Mouse (Mus musculus): ENCODE measurements around the gene Spag6. TPM values are rescaled to one million over a fixed set of nuclear protein-coding genes. Genes with fewer than 3 reads are reported as not detected.
A peak's percentile ranks its signal among the peaks of the same experiment; 100 is the strongest.

Spag6 gene
- polyA plus RNA-seq, 1 experiment from 2014 or later = 0.18 TPM

GRCm38 (mm10) chr2:18684062-18684461 lies 9.8 kb upstream of the Spag6 start:
- Histone ChIP-seq H3K27me3 (replicated peaks; ENCODE audit: control insufficient read depth, insufficient read depth, low read length) (peaks cover 61% of the 10 kb centered on the region), H3K9ac (ENCODE audit: low read length) (no peak overlapping the region), H3K4me2 (ENCODE audit: low read length) (no peak overlapping the region), H3K9me3 (replicated peaks; ENCODE audit: control insufficient read depth, low read length) (no peaks in the 10 kb centered on the region), H3K4me3 (ENCODE audit: low read depth, low read length) (no peak overlapping the region), H3K27ac (ENCODE audit: low read depth, low read length) (no peak overlapping the region), H3K36me3 (ENCODE audit: control insufficient read depth, insufficient read depth, low read length) (peaks cover 17% of the 10 kb centered on the region), H3K4me1 (ENCODE audit: control insufficient read depth, insufficient read depth, low read length) (peaks cover 14% of the 10 kb centered on the region)
- DNase-seq (ENCODE audit: low spot score) (no peak), ATAC-seq (no peak)
- 59% methylated on average over 5 of the region's 5 CpGs for WGBS

- WGBS = 43% methylated on average over 6 of the region's 6 CpGs
- Histone ChIP-seq H3K4me1 (ENCODE audit: control insufficient read depth, insufficient read depth, low read length) (peaks cover 7% of the 10 kb centered on the region), H3K9me3 (replicated peaks; ENCODE audit: control insufficient read depth, low read length) (no peaks in the 10 kb centered on the region), H3K4me2 (ENCODE audit: low read length) (no peak overlapping the region), H3K4me3 (ENCODE audit: low read depth, low read length) (no peak overlapping the region), H3K36me3 (ENCODE audit: control insufficient read depth, insufficient read depth, low read length) (peaks cover 17% of the 10 kb centered on the region), H3K27ac (ENCODE audit: low read depth, low read length) (no peak overlapping the region), H3K9ac (ENCODE audit: low read length) (no peak overlapping the region), H3K27me3 (replicated peaks; ENCODE audit: control insufficient read depth, insufficient read depth, low read length) (peaks cover 56% of the 10 kb centered on the region)
- no peak for DNase-seq (ENCODE audit: low spot score)
- ATAC-seq = no peak
Measured at GRCm38 (mm10) chr2:18686386-18686785, 7.4 kb upstream of the Spag6 start.

- H3K27me3 ChIP-seq (replicated peaks; ENCODE audit: control insufficient read depth, insufficient read depth, low read length) = peaks cover 59% of the 10 kb centered on the region
- H3K4me3 ChIP-seq (ENCODE audit: low read depth, low read length) = no peak overlapping the region
- no peak for ATAC-seq
- no peak overlapping the region for H3K9ac ChIP-seq (ENCODE audit: low read length)
- no peak overlapping the region for H3K27ac ChIP-seq (ENCODE audit: low read depth, low read length)
- H3K4me1 ChIP-seq (ENCODE audit: control insufficient read depth, insufficient read depth, low read length) = peaks cover 7% of the 10 kb centered on the region
- WGBS = 27% methylated on average over 8 of the region's 8 CpGs
- no peak overlapping the region for H3K4me2 ChIP-seq (ENCODE audit: low read length)
- no peak for DNase-seq (ENCODE audit: low spot score)
- H3K36me3 ChIP-seq (ENCODE audit: control insufficient read depth, insufficient read depth, low read length) = peaks cover 17% of the 10 kb centered on the region
- no peaks in the 10 kb centered on the region for H3K9me3 ChIP-seq (replicated peaks; ENCODE audit: control insufficient read depth, low read length)
Measured at GRCm38 (mm10) chr2:18686826-18687519, 6.9 kb upstream of the Spag6 start.

- H3K4me3 ChIP-seq (ENCODE audit: low read depth, low read length) = no peak overlapping the region
- H3K27me3 ChIP-seq (replicated peaks; ENCODE audit: control insufficient read depth, insufficient read depth, low read length) = peaks cover 63% of the 10 kb centered on the region
- no peak for DNase-seq (ENCODE audit: low spot score)
- WGBS = 8% methylated on average over 9 of the region's 9 CpGs
- H3K9ac ChIP-seq (ENCODE audit: low read length) = no peak overlapping the region
- no peaks in the 10 kb centered on the region for H3K9me3 ChIP-seq (replicated peaks; ENCODE audit: control insufficient read depth, low read length)
- no peak for ATAC-seq
- H3K4me1 ChIP-seq (ENCODE audit: control insufficient read depth, insufficient read depth, low read length) = peaks cover 7% of the 10 kb centered on the region
- peaks cover 13% of the 10 kb centered on the region for H3K36me3 ChIP-seq (ENCODE audit: control insufficient read depth, insufficient read depth, low read length)
- no peak overlapping the region for H3K27ac ChIP-seq (ENCODE audit: low read depth, low read length)
- no peak overlapping the region for H3K4me2 ChIP-seq (ENCODE audit: low read length)
Measured at GRCm38 (mm10) chr2:18687671-18688170, 6.1 kb upstream of the Spag6 start.

- Histone ChIP-seq H3K4me1 (ENCODE audit: control insufficient read depth, insufficient read depth, low read length) (peaks cover 7% of the 10 kb centered on the region), H3K4me3 (ENCODE audit: low read depth, low read length) (peak overlapping the region; percentile 39), H3K9ac (ENCODE audit: low read length) (no peak overlapping the region), H3K36me3 (ENCODE audit: control insufficient read depth, insufficient read depth, low read length) (peaks cover 8% of the 10 kb centered on the region), H3K4me2 (ENCODE audit: low read length) (peak overlapping the region; percentile 67), H3K27ac (ENCODE audit: low read depth, low read length) (no peak overlapping the region), H3K27me3 (replicated peaks; ENCODE audit: control insufficient read depth, insufficient read depth, low read length) (peaks cover 64% of the 10 kb centered on the region), H3K9me3 (replicated peaks; ENCODE audit: control insufficient read depth, low read length) (no peaks in the 10 kb centered on the region)
- ATAC-seq (no peak), DNase-seq (ENCODE audit: low spot score) (no peak)
- WGBS = 2% methylated on average over 6 of the region's 6 CpGs
Measured at GRCm38 (mm10) chr2:18688286-18688685, 5.5 kb upstream of the Spag6 start.

GRCm38 (mm10) chr2:18688708-18689063 lies 5.1 kb upstream of the Spag6 start:
- Histone ChIP-seq H3K9ac (ENCODE audit: low read length) (no peak overlapping the region), H3K9me3 (replicated peaks; ENCODE audit: control insufficient read depth, low read length) (no peaks in the 10 kb centered on the region), H3K36me3 (ENCODE audit: control insufficient read depth, insufficient read depth, low read length) (peaks cover 8% of the 10 kb centered on the region), H3K4me3 (ENCODE audit: low read depth, low read length) (peak overlapping the region; percentile 39), H3K27ac (ENCODE audit: low read depth, low read length) (no peak overlapping the region), H3K4me1 (ENCODE audit: control insufficient read depth, insufficient read depth, low read length) (peaks cover 7% of the 10 kb centered on the region), H3K4me2 (ENCODE audit: low read length) (peak overlapping the region; percentile 67), H3K27me3 (replicated peaks; ENCODE audit: control insufficient read depth, insufficient read depth, low read length) (peaks cover 64% of the 10 kb centered on the region)
- under 1% methylated on average over 45 of the region's 45 CpGs for WGBS
- ATAC-seq (peak; percentile 51), DNase-seq (ENCODE audit: low spot score) (peak; percentile 72)

GRCm38 (mm10) chr2:18689064-18689921 lies 4.5 kb upstream of the Spag6 start:
- Histone ChIP-seq H3K9me3 (replicated peaks; ENCODE audit: control insufficient read depth, low read length) (no peaks in the 10 kb centered on the region), H3K9ac (ENCODE audit: low read length) (peak overlapping the region; percentile 55; the same call in 1 of the 2 replicates), H3K27me3 (replicated peaks; ENCODE audit: control insufficient read depth, insufficient read depth, low read length) (peaks cover 59% of the 10 kb centered on the region)

GRCm38 (mm10) chr2:18690055-18690691 lies 3.7 kb upstream of the Spag6 start:
- Histone ChIP-seq H3K27ac (ENCODE audit: low read depth, low read length) (no peak overlapping the region), H3K4me2 (ENCODE audit: low read length) (peak overlapping the region; percentile 67), H3K36me3 (ENCODE audit: control insufficient read depth, insufficient read depth, low read length) (no peaks in the 10 kb centered on the region), H3K4me1 (ENCODE audit: control insufficient read depth, insufficient read depth, low read length) (peaks cover 13% of the 10 kb centered on the region), H3K4me3 (ENCODE audit: low read depth, low read length) (peak overlapping the region; percentile 39), H3K9ac (ENCODE audit: low read length) (peak overlapping the region; percentile 55), H3K27me3 (replicated peaks; ENCODE audit: control insufficient read depth, insufficient read depth, low read length) (peaks cover 59% of the 10 kb centered on the region), H3K9me3 (replicated peaks; ENCODE audit: control insufficient read depth, low read length) (no peaks in the 10 kb centered on the region)
- ATAC-seq (peak; percentile 71), DNase-seq (ENCODE audit: low spot score) (peak; percentile 74)
- under 1% methylated on average over 56 of the region's 58 CpGs for WGBS

More at GRCm38 (mm10) chr2:18689064-18689921, 4.5 kb upstream of the Spag6 start:
- H3K36me3 ChIP-seq (ENCODE audit: control insufficient read depth, insufficient read depth, low read length) = peaks cover 3% of the 10 kb centered on the region
- WGBS = under 1% methylated on average over 51 of the region's 51 CpGs
- DNase-seq (ENCODE audit: low spot score) (peak; percentile 67), ATAC-seq (peak; percentile 15)
- H3K27ac ChIP-seq (ENCODE audit: low read depth, low read length) = no peak overlapping the region
- H3K4me1 ChIP-seq (ENCODE audit: control insufficient read depth, insufficient read depth, low read length) = peaks cover 8% of the 10 kb centered on the region
- H3K4me3 ChIP-seq (ENCODE audit: low read depth, low read length) = peak overlapping the region; percentile 39
- peak overlapping the region; percentile 67 for H3K4me2 ChIP-seq (ENCODE audit: low read length)
